Mouse (Mus musculus) splenic B cell, adult 2 months (primary cell): ENCODE measurements around the gene Fntb.

Source experiments
- DNase-seq: peaks from one replicate; pipeline ENCODE4 v3.0.0-alpha.2; 2011; ENCODE audit warnings: low read depth, low spot score
- H3K27me3 ChIP-seq: 2 replicates; pipeline ENCODE4 v1.6.1; 2012; ENCODE audit warnings: mild to moderate bottlenecking, low read length, moderate library complexity, mixed read lengths; ENCODE audit not compliant: control insufficient read depth, poor library complexity, insufficient read depth, severe bottlenecking
- H3K36me3 ChIP-seq: 2 replicates; pipeline ENCODE4 v1.6.1; 2012; ENCODE audit warnings: mild to moderate bottlenecking, low read length, moderate library complexity, mixed read lengths; ENCODE audit not compliant: control insufficient read depth, poor library complexity, insufficient read depth, severe bottlenecking

Fntb gene

GRCm38 (mm10) chr12:76948781-76949180 is 183.4 kb downstream of the Fntb start:
- no peaks in the 10 kb centered on the region for H3K27me3 ChIP-seq
- no peak for DNase-seq
- peaks cover 9% of the 10 kb centered on the region for H3K36me3 ChIP-seq

GRCm38 (mm10) chr12:76950330-76950729 is 184.9 kb downstream of the Fntb start:
- H3K27me3 ChIP-seq = no peaks in the 10 kb centered on the region
- H3K36me3 ChIP-seq = peaks cover 10% of the 10 kb centered on the region; the same call in 1 of the 2 replicates
- DNase-seq = no peak

GRCm38 (mm10) chr12:76953750-76954363 is 188.5 kb downstream of the Fntb start:
- Histone ChIP-seq H3K27me3 (no peaks in the 10 kb centered on the region), H3K36me3 (0 out of 2 replicates have a peak, but pooled peaks cover 11% of the 10 kb centered on the region)
- no peak for DNase-seq

- DNase-seq = no peak
- Histone ChIP-seq H3K27me3 (no peaks in the 10 kb centered on the region), H3K36me3 (0 out of 2 replicates have a peak, but pooled peaks cover 11% of the 10 kb centered on the region)
Observed at GRCm38 (mm10) chr12:76954698-76955423, 189.5 kb downstream of the Fntb start.

- peak; percentile 78 for DNase-seq
Observed at GRCm38 (mm10) chr12:76957688-76958087, 192.3 kb downstream of the Fntb start.

GRCm38 (mm10) chr12:76961052-76961931 is 195.9 kb downstream of the Fntb start:
- DNase-seq = peak; percentile 31
- H3K27me3 ChIP-seq = no peaks in the 10 kb centered on the region; the same call in 1 of the 2 replicates
- 0 out of 2 replicates have a peak, but pooled peaks cover 1% of the 10 kb centered on the region for H3K36me3 ChIP-seq

More at GRCm38 (mm10) chr12:76957688-76958087, 192.3 kb downstream of the Fntb start:
- Histone ChIP-seq H3K27me3 (no peaks in the 10 kb centered on the region), H3K36me3 (0 out of 2 replicates have a peak, but pooled peaks cover 5% of the 10 kb centered on the region)

GRCm38 (mm10) chr12:76961932-76962891 is 196.8 kb downstream of the Fntb start, which contains the start of gene Max:
TSS of gene Max (minus strand) at chr12:76962201.
- DNase-seq = peak; percentile 98
- H3K36me3 ChIP-seq = 0 out of 2 replicates have a peak, but pooled peaks cover 1% of the 10 kb centered on the region
- no peaks in the 10 kb centered on the region; the same call in 1 of the 2 replicates for H3K27me3 ChIP-seq

- no peaks in the 10 kb centered on the region for H3K36me3 ChIP-seq
- H3K27me3 ChIP-seq = no peaks in the 10 kb centered on the region; the same call in 1 of the 2 replicates
- no peak for DNase-seq
Observed at GRCm38 (mm10) chr12:76965089-76965488, 199.7 kb downstream of the Fntb start.

GRCm38 (mm10) chr12:76965876-76966275 is 200.5 kb downstream of the Fntb start:
- H3K27me3 ChIP-seq = no peaks in the 10 kb centered on the region; the same call in 1 of the 2 replicates

More at GRCm38 (mm10) chr12:76965876-76966275, 200.5 kb downstream of the Fntb start:
- no peak for DNase-seq
- H3K36me3 ChIP-seq = no peaks in the 10 kb centered on the region
